Mouse (Mus musculus): ENCODE measurements at regions not wholly inside any gene's neighbourhood (a gene's known extent, or its start where the extent isn't known, plus 50 kb on each side); places are given as distances from the start of the nearest gene placed in this dataset.

DNA sequence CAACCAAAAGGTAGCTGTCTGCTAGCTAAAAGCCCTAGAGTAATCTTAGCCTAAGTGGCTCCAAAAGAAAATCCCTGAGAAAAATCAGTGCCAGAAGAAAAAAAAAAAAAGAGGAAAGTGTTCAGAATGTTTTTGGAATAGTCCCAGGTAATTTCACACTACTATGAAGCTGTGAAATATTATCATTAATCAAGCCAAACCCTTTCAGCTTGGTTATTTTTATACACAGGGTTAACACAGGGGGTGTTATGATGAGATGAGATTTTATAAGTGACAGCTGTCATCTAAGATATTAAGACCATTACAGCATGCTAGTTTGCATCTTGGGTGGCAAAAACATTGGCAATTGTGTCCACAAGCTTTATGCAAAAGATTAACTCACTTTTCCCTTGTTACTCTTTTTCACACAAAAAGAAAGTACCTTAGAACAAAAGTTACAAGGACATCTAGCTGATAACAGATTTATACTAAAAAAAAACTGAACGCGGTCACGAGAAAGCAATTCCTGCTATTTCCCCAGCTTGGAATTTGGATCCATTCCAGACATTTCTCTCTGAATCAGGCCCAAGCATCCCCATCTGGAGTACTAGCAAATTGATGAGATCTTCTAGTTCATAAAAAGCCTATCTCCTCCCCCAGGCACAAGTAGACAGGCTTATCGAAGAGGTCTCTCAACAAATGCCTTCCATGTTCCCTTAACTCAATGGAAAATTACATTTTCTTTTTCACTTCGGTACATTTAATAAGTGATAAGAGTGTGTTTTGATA lies 97.0 kb downstream of the Tbx18 start:
- dilution Hi-C loops (cut with MboI; ENCODE audit: extremely low pct_ligation_motif_present, extremely low pct_unique_long_range_greater_than_20kb, low sequenced_read_pairs), result no loop called here
- peak overlapping the region; percentile 70; the same call in 1 of the 2 replicates for H3K4me2 ChIP-seq (ENCODE audit: insufficient read depth, low read depth, poor library complexity, severe bottlenecking)
- TF ChIP-seq MAX (IDR thresholded peaks at IDR 0.05; ENCODE audit: low read length) (no peak), RCOR1 (conservative IDR thresholded peaks at IDR 0.05; ENCODE audit: low read depth, low read length) (no peak), KAT2A (IDR thresholded peaks at IDR 0.05; ENCODE audit: insufficient replicate concordance, low read length) (no peak), ZC3H11A (IDR thresholded peaks at IDR 0.05; ENCODE audit: low read depth, low read length) (no peak), NELFE (IDR thresholded peaks at IDR 0.05; ENCODE audit: low read depth, low read length) (no peak), MXI1 (IDR thresholded peaks at IDR 0.05; ENCODE audit: low read depth, low read length) (no peak)

DNA sequence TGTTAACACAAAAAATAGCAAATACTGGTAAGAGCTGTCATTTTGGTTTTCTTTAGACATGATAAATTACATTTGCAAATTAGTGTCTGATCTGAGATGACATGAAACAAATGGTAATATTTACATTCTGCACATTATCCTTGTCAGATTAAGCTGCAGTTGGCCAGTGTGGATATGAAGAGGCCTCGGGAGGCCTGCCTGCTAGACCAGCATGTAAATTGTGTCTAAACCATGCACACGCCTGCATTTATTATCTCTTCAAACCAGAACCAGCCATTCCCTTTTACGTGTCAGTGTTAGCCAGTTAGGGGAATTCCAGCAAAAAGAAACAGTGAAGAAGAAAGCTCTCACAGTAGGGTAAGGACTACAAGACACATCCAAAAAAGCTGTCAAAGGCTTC lies 104.6 kb downstream of the Tbx18 start:
- no peaks in the 10 kb centered on the region for H3K27me3 ChIP-seq (replicated peaks)
- no peak overlapping the region for H3K9ac ChIP-seq (ENCODE audit: insufficient read depth, low read depth)
- dilution Hi-C loops (cut with MboI; ENCODE audit: extremely low pct_ligation_motif_present, extremely low pct_unique_long_range_greater_than_20kb, low sequenced_read_pairs) (no loop called here), in situ Hi-C loops (cut with MboI; ENCODE audit: low pct_ligation_motif_present, low pct_unique_long_range_greater_than_20kb, low sequenced_read_pairs) (no loop called here)
- no peak overlapping the region for H3K4me2 ChIP-seq (ENCODE audit: insufficient read depth, low read depth, poor library complexity, severe bottlenecking)
- H3K36me3 ChIP-seq (replicated peaks in 1 of 2; ENCODE audit: control insufficient read depth in 1 of 2, insufficient read depth in 1 of 2, low read length in 1 of 2), result no peaks in the 10 kb centered on the region
- TF ChIP-seq RCOR1 (conservative IDR thresholded peaks at IDR 0.05; ENCODE audit: low read depth, low read length) (no peak), ELF1 (IDR thresholded peaks at IDR 0.05; ENCODE audit: low read depth, low read length) (no peak), ZKSCAN1 (IDR thresholded peaks at IDR 0.05; ENCODE audit: borderline replicate concordance, low read depth, low read length) (no peak), MEF2A (IDR thresholded peaks at IDR 0.05; ENCODE audit: borderline replicate concordance, low read depth, low read length) (no peak), RAD21 (IDR thresholded peaks at IDR 0.05; ENCODE audit: low read depth, low read length) (no peak), MAZ (IDR thresholded peaks at IDR 0.05; ENCODE audit: low read depth, low read length) (no peak), IRF4 (IDR thresholded peaks at IDR 0.05; ENCODE audit: low read depth, low read length) (no peak), GABPA (IDR thresholded peaks at IDR 0.05; ENCODE audit: insufficient replicate concordance, low read depth, low read length) (no peak), CTCF (conservative IDR thresholded peaks at IDR 0.05 in 1 of 2, IDR thresholded peaks at IDR 0.05 in 1 of 2; ENCODE audit: low read depth in 2 of 2, low read length in 2 of 2) (no peak), UBTF (IDR thresholded peaks at IDR 0.05; ENCODE audit: low read depth, low read length) (no peak), HCFC1 (IDR thresholded peaks at IDR 0.05; ENCODE audit: low read depth, low read length) (no peak), TCF12 (IDR thresholded peaks at IDR 0.05; ENCODE audit: low read depth, low read length) (no peak), BHLHE40 (IDR thresholded peaks at IDR 0.05; ENCODE audit: low read depth, low read length) (no peak), JUND (conservative IDR thresholded peaks at IDR 0.05; ENCODE audit: low read depth, low read length) (no peak), USF1 (IDR thresholded peaks at IDR 0.05; ENCODE audit: low read depth, low read length) (no peak), TBP (conservative IDR thresholded peaks at IDR 0.05; ENCODE audit: low read depth, low read length) (no peak), ETS1 (conservative IDR thresholded peaks at IDR 0.05; ENCODE audit: low read depth, low read length) (no peak), ZC3H11A (IDR thresholded peaks at IDR 0.05; ENCODE audit: low read depth, low read length) (no peak), MXI1 (IDR thresholded peaks at IDR 0.05; ENCODE audit: low read depth, low read length) (no peak), POLR2A (IDR thresholded peaks at IDR 0.05; ENCODE audit: low read depth, low read length) (no peak)
- H3K27ac ChIP-seq (ENCODE audit: insufficient read depth, low read depth), result no peak overlapping the region
- H3K4me3 ChIP-seq (replicated peaks in 1 of 3; ENCODE audit: low read depth in 2 of 3, low read length in 2 of 3, poor library complexity in 1 of 3), result no peak overlapping the region
- H3K9me3 ChIP-seq (replicated peaks; ENCODE audit: low read length), result no peaks in the 10 kb centered on the region
- peak; percentile 20 for DNase-seq (ENCODE audit: extremely low read depth)
- H3K4me1 ChIP-seq (ENCODE audit: control insufficient read depth in 1 of 2, insufficient read depth in 2 of 2), result peaks cover 0 to 25% of the 10 kb centered on the region in 2 experiments; a peak in 2 of 4 replicates
- H3K79me2 ChIP-seq (replicated peaks; ENCODE audit: control insufficient read depth, extremely low read depth, insufficient read depth, poor library complexity, severe bottlenecking), result no peaks in the 10 kb centered on the region

More for the DNA sequence above, 97.0 kb downstream of the Tbx18 start:
- Histone ChIP-seq H3K9ac (ENCODE audit: insufficient read depth, low read depth) (no peak overlapping the region), H3K27me3 (replicated peaks) (no peaks in the 10 kb centered on the region), H3K27ac (ENCODE audit: insufficient read depth, low read depth) (no peak overlapping the region), H3K9me3 (replicated peaks; ENCODE audit: low read length) (no peaks in the 10 kb centered on the region), H3K79me2 (replicated peaks; ENCODE audit: control insufficient read depth, extremely low read depth, insufficient read depth, poor library complexity, severe bottlenecking) (no peaks in the 10 kb centered on the region), H3K36me3 (replicated peaks in 1 of 2; ENCODE audit: control insufficient read depth in 1 of 2, insufficient read depth in 1 of 2, low read length in 1 of 2) (no peaks in the 10 kb centered on the region), H3K4me1 (ENCODE audit: control insufficient read depth in 1 of 2, insufficient read depth in 2 of 2) (no peaks in the 10 kb centered on the region), H3K4me3 (replicated peaks in 1 of 3; ENCODE audit: low read depth in 2 of 3, low read length in 2 of 3, poor library complexity in 1 of 3) (no peak overlapping the region)
- DNase-seq (ENCODE audit: extremely low read depth), result no peak
- in situ Hi-C loops (cut with MboI; ENCODE audit: low pct_ligation_motif_present, low pct_unique_long_range_greater_than_20kb, low sequenced_read_pairs), result no loop called here
